Mouse (Mus musculus) liver, adult 2 months (tissue): ENCODE results near the gene Eef1g.

ENCODE experiments used
- CTCF ChIP-seq: fragments of 200-500 bp; IDR thresholded peaks from 2 replicates; pipeline ENCODE4 v1.5.1; 2011; ENCODE audit warnings: low read depth, low read length, control low read depth
- POLR2A ChIP-seq: fragments of 200-500 bp; IDR thresholded peaks from 2 replicates; pipeline ENCODE4 v1.6.1; 2011; ENCODE audit warnings: low read length, control low read depth; ENCODE audit not compliant: insufficient read depth; ENCODE audit errors: extremely low read depth

DNA sequence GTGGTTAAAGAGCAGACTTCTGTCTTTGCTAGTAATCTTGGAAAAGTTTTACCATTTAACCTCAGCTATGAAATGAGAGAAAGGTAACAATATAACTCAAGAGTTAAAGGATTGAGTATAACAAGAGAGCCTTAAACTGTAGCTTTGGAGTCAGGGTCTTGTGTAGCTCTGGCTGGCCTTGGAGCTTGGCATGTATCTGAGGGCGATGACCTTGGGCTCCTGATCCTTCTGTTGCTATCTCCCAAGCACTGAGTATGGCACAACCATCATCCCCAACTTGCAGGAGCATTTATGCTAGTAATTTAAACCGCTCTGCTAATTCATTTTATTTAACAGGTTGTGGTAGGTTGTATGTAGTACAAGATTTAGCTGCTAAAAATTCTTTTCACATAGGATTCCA lies 8.7 kb downstream of the Eef1g start:
- TF ChIP-seq CTCF (no peak), POLR2A (no peak)
